Mouse (Mus musculus): ENCODE data around the gene Nfkbiz.
A peak's percentile ranks its signal among the peaks of the same experiment; 100 is the strongest.
"Not testable (repeated sequence)": the region's sequence is repeated elsewhere in the genome, so short reads cannot be mapped to it uniquely, and the experiment has no call there.

Nfkbiz gene

GRCm38 (mm10) chr16:55838510-55839474 lies at the start of gene Nfkbiz:
TSS of gene Nfkbiz (minus strand) at chr16:55838899.
- DNase-seq (ENCODE audit: low spot score in 2 of 2): peak; percentile 78 to 87

DNA sequence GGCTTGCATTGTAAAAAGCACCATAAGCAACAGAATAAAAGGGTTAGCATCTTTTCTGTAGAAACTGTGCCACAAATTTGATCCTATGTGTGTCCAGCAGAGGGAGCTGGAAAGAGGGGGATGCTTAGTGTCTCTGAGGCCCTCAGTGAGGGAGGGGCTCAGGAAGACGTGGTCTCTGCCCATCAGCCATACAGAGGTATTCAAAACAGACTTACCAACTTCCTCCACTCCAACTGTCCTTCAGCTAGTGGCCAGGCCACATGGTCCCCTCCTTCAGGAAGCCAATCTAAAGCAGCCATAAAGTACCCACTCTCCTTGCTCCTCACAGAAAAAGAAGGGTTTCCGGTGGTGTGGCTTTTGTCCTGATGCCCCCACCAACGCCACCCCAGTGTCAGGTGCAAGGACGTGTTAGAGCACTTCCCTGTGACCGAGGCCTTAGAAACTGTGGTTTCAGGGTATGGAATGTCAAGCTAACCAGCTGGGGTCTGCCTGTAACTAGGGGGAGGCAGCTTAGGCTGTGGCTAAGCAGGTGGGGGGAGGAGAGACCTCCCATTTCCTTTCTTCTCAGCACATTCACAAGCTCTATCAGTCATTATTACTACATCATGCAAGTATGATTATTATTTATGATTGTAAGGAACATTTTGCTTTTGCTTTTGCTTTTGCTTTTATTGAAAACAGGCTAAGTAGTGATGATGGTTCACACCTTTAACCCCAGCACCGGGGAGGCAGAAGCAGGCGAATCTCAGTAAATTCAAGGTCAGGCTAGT lies 49.3 kb upstream of the Nfkbiz start:
- DNase-seq (ENCODE audit: low spot score in 2 of 2): no peak

- no peak for DNase-seq (ENCODE audit: low spot score in 2 of 2)
These were observed 45.5 kb upstream of the Nfkbiz start for GRCm38 (mm10) chr16:55884246-55884645.

GRCm38 (mm10) chr16:55876025-55876424 lies 37.3 kb upstream of the Nfkbiz start:
- no peak for DNase-seq (ENCODE audit: low spot score in 2 of 2)

GRCm38 (mm10) chr16:55863832-55864231 lies 25.1 kb upstream of the Nfkbiz start:
- no peak for DNase-seq (ENCODE audit: low spot score in 2 of 2)

GRCm38 (mm10) chr16:55863149-55863815 lies 24.6 kb upstream of the Nfkbiz start:
- DNase-seq (ENCODE audit: low spot score in 2 of 2): peak; percentile 37 to 74

GRCm38 (mm10) chr16:55861104-55861503 lies 22.4 kb upstream of the Nfkbiz start:
- no peak for DNase-seq (ENCODE audit: low spot score in 2 of 2)

DNA sequence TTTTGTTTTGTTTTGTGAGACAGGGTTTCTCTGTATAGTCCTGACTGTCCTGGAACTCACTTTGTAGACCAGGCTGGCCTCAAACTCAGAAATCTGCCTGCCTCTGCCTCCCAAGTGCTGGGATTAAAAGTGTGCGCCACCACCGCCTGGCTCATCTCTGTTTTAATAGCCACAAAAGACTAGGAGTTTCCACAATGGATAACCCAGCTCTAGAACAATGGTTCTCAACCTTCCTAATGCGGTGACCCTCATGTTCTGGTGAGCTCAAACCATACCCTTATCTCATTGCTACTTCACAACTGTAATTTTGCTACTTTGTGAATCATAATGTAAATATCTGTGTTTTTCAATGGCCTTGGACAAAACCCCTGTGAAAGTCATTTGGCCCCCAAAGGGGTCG lies 20.7 kb upstream of the Nfkbiz start:
- DNase-seq (ENCODE audit: low spot score in 2 of 2): not testable (repeated sequence)

GRCm38 (mm10) chr16:55858465-55858864 lies 19.8 kb upstream of the Nfkbiz start:
- peak; percentile 26 to 71 for DNase-seq (ENCODE audit: low spot score in 2 of 2)

GRCm38 (mm10) chr16:55852943-55853727 lies 14.4 kb upstream of the Nfkbiz start:
- DNase-seq (ENCODE audit: low spot score in 2 of 2): peak in 1 of 2 experiments; percentile 80

DNA sequence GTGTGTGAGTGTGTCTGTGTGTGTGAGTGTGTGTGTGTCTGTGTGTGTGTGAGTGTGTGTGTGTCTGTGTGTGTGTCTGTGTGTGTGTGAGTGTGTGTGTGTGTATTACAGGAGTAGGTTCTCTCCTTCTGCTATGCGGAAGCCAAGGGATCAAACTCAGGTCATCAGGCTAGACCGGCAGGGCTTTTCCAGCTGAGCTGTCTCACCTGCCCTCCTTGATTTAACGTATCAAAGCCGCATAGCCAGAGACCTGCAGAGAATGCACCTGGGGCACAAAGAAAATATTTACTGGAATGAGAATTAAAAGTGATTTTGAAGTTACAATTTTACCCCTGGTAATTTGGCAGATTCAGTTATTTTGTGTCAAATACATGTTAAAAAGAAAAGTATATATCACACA lies 13.8 kb upstream of the Nfkbiz start:
- no peak for DNase-seq (ENCODE audit: low spot score in 2 of 2)

DNA sequence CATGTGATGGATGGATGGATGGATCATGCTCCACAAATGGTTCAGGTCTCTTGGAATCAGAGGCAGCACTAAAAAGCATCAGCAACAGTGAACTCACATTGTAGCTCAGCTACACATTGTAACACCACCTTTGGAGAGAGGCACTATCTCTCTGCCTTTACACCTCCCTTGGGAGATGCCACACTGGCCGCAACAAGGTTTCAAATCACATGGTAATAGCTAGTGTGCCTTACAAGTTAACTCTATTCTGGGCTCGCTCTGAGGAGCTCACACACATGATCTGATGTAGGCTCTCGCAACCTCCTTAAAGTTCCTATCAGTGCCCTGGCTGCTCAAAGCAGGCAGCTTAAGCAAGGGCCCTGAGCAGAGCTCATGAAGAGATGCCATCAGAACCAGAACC lies 11.8 kb upstream of the Nfkbiz start:
- no peak for DNase-seq (ENCODE audit: low spot score in 2 of 2)

DNA sequence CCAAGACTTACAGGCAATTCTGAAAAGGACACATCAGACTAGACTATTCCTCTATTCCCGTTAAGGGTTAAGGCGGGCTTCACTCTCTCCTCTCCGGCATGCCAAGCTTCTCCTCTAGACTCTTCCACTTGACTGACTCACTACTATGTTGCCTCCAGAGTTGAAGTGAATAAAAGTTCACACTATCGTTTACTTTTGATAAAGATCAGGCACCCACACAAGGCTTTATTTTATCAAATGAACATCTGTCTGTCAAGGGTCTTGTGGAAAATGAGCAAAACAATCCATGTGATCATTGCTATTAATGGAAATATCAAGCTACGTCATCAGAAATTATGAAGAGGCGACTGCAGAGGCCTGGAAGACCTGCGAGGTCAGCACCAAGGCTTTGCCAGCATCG lies 9.0 kb upstream of the Nfkbiz start:
- no peak for DNase-seq (ENCODE audit: low spot score in 2 of 2)

DNA sequence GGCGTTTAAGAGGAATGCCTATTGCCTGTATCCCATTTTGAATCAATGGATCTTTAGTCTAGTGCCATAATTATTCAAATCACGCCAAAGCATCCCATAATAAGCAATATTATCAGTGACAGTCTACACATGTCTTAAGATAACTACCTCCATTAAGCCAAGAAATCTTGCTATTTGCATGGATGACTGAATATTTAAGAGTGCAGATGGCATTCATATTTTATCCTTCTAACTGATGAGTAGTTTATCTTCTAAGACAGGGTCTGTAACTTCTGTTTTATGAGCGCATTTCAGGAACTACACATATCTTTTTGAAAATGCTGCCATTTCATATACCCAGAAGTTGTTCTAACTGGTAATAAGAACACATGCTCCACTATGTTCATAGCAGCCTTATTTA lies 6.1 kb upstream of the Nfkbiz start:
- no peak for DNase-seq (ENCODE audit: low spot score in 2 of 2)

DNA sequence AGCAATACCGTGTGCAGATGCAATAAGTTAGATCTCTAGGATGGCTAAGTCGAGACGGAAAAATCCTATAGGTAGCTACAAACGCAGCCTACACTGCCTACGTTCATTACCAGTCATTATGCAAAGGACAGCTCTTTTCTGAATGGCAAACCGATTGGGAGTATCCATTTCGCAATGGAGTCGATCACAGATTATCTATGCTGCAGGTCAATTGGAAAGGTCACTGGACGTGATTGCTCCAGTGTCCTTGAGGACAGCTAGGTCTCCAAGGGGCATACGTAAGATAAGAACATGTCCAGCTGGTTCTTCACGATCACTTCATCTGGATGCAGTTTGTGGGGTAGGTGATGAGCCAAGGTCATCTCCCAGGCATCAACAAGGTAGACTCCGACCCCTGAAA lies 5.2 kb upstream of the Nfkbiz start:
- DNase-seq (ENCODE audit: low spot score in 2 of 2): no peak

DNA sequence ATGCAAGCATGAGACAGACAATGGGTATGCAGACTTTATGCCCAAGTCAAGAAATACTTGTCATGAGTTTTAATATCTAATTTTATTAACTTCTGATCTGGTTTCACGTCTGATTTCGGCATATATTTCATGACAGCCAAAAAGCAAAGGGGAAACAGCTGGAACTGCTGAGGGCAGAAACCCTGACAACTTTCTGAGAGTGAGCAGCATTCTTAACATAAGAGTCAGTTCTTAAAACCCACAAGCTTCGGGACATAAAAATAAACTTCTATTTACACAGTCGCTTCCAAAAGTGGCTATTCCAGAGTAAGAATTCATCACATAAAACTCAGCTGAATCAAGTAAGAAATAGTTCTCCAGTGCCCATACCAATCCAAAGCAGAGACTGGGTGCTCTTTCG lies 4.4 kb upstream of the Nfkbiz start:
- DNase-seq (ENCODE audit: low spot score in 2 of 2): no peak

GRCm38 (mm10) chr16:55841506-55841905 lies 2.8 kb upstream of the Nfkbiz start:
- DNase-seq (ENCODE audit: low spot score in 2 of 2): no peak

- DNase-seq (ENCODE audit: low spot score in 2 of 2): no peak
These were observed 580 bp downstream of the Nfkbiz start for GRCm38 (mm10) chr16:55838129-55838509.

- DNase-seq (ENCODE audit: low spot score in 2 of 2): not testable (repeated sequence)
These were observed 1.0 kb downstream of the Nfkbiz start for GRCm38 (mm10) chr16:55837653-55838052.

DNA sequence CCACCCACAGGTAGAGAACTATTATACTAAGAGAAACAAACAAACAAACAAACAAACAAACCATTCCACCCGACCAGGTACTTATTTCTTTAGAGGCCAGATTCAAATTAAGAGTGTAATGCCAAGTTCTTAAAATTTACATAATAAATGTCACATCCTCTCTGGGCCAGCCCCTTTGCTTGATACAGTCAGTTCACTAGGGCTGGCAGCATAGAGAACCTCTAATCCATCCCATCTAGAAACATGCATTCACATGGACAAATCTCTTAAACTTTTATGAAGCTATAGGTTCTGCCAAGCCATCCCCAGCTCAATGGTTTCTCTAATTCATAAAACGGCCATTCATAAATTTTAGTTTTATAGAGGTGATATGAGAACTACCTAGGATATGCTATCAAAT lies 1.5 kb downstream of the Nfkbiz start:
- no peak for DNase-seq (ENCODE audit: low spot score in 2 of 2)

DNA sequence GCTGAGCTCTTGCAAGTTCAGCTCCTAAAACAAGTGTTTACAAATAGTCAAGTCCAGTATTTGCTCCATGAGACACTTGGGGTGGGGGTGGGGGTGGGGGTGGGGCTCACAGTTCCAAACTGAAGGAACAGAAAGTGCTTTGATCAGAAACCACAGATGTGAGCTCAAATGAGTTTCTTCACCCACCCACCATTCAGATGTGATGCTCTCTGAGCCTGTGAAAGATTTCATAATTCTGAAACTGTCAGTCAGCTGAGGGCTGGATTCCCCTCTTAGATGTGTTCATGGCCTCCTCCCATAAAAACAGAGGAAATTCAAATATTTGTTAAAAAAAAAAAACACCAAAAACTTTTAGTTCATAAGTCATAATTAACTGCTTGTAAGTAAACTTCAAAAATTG lies 2.9 kb downstream of the Nfkbiz start:
- DNase-seq (ENCODE audit: low spot score in 2 of 2): no peak
